Mouse (Mus musculus) intestine, postnatal 0 days (tissue): ENCODE measurements around the gene Ptbp3. TPM values are rescaled to one million over a fixed set of nuclear protein-coding genes. Genes with fewer than 3 reads are reported as not detected.

Experiments used
- ATAC-seq: fragments of 200-750 bp; cut with Nextera tagmentation; 2 replicates; pipeline ENCODE4 v1.8.0; 2017; ENCODE audit warnings: mild to moderate bottlenecking, moderate TSS enrichment, moderate library complexity
- H3K27ac ChIP-seq: fragments of 300-500 bp; sonication (generic); 2 replicates; pipeline ENCODE4 v1.5.1; 2014; ENCODE audit warnings: mild to moderate bottlenecking, low read depth, low read length, moderate library complexity
- H3K27me3 ChIP-seq: fragments of 300-500 bp; sonication (generic); replicated peaks from 2 replicates; pipeline ENCODE4 v1.6.1; 2014; ENCODE audit warnings: low read length, mixed read lengths; ENCODE audit not compliant: control insufficient read depth, insufficient read depth
- H3K36me3 ChIP-seq: fragments of 300-500 bp; sonication (generic); 2 replicates; pipeline ENCODE4 v1.6.1; 2014; ENCODE audit warnings: mild to moderate bottlenecking, moderate library complexity; ENCODE audit not compliant: control insufficient read depth, insufficient read depth
- H3K4me1 ChIP-seq: fragments of 300-500 bp; sonication (generic); replicated peaks from 2 replicates; pipeline ENCODE4 v1.6.1; 2014; ENCODE audit warnings: antibody characterized with exemption, low read length, mixed read lengths; ENCODE audit not compliant: control insufficient read depth, insufficient read depth
- H3K4me2 ChIP-seq: fragments of 300-500 bp; sonication (generic); replicated peaks from 2 replicates; pipeline ENCODE4 v1.6.1; 2014; ENCODE audit warnings: low read depth, mild to moderate bottlenecking, moderate library complexity
- H3K4me3 ChIP-seq: fragments of 300-500 bp; sonication (generic); 2 replicates; pipeline ENCODE4 v1.5.1; 2014; ENCODE audit warnings: low read depth, low read length
- H3K9ac ChIP-seq: fragments of 300-500 bp; sonication (generic); 2 replicates; pipeline ENCODE4 v1.6.1; 2014; ENCODE audit warnings: mild to moderate bottlenecking, low read depth, low read length
- H3K9me3 ChIP-seq: fragments of 300-500 bp; sonication (generic); 2 replicates; pipeline ENCODE4 v1.6.1; 2016; ENCODE audit warnings: mixed run types; ENCODE audit not compliant: control insufficient read depth
- CTCF ChIP-seq: sonication (generic); IDR thresholded peaks from 2 replicates; pipeline ENCODE4 v1.5.1; 2016; ENCODE audit warnings: low read depth, mild to moderate bottlenecking, control low read depth, antibody characterized with exemption, moderate library complexity
- WGBS: fragments of 180-500 bp; shearing (Covaris S2); extraction: QIAGEN DNeasy Blood & Tissue Kit; methylation state at CpG from one replicate; pipeline ENCODE4 v1.1.7; 2014; 5-methylcytosine and 5-hydroxymethylcytosine counted together
- polyA plus RNA-seq: library from polyadenylated mRNA; unstranded; fragments of >200 nt; fragmentation: Nextera tagmentation; extraction: Ambion mirVana; gene quantifications from 2 replicates; pipeline ENCODE4 v1.2.1, GENCODE M21; 2015

The Ptbp3 gene
- polyA plus RNA-seq, 1 experiment from 2014 or later = 67.9 TPM

DNA sequence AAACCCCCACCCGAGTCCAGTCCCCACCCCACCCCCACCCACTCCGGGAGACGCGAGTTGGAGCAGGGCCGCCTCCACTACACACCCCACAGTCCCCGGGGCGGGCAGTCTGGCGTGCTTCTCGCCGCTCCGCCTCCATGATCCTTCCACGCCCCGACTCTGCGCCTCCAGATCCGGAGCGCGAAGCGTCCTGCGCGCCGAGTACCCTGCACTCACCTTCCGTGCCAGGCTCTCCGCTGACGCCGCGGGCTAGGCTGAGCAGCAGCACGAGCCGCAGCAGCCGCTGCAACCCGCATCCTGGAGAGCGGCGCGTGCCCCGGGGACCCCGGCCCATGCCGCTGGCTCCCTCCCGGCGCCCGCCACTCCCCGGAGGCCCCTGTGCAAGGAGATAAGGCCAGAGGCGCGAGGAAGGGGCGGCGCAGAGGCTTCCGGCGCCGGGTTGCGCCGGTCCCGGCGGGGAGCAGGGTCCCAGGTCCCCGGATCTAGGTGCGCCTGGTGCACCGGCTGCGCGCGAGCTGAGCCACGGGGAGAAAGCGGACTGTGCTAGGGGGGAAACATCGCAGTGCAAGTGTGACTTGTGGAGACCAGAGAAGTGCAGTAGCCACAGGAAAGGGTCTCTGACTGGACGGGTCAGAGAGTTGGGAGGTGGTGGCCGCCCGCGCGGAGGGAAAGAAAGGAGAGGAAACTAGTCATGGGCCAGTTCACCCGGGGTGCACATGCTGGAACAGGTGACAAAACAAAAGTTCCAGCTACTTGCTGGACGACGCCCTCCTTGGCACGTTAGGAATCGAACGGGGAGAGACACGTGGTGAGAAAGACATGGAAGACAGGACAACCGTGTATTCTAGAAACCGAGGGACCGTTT is 110.9 kb downstream of the Ptbp3 start, which contains the start of gene Susd1:
Susd1 (minus strand) TSS at position 644 of the 865 bp plus-strand sequence.
- peak within 1 kb of the TSS; percentile 52 for H3K4me3 ChIP-seq
- TF ChIP-seq CTCF = no peak
- H3K9ac ChIP-seq = peak within 1 kb of the TSS; percentile 77
- H3K27me3 ChIP-seq = no peaks in the 10 kb centered on the region
- H3K4me1 ChIP-seq = peaks cover 7% of the 10 kb centered on the region; the same call in 1 of the 2 replicates
- no peaks in the 10 kb centered on the region for H3K9me3 ChIP-seq
- WGBS = under 1% methylated on average over 75 of the region's 75 CpGs
- ATAC-seq = peak; percentile 66
- peak within 1 kb of the TSS; percentile 90 for H3K27ac ChIP-seq
- H3K4me2 ChIP-seq = peak within 1 kb of the TSS; percentile 99
- H3K36me3 ChIP-seq = no peaks in the 10 kb centered on the region

DNA sequence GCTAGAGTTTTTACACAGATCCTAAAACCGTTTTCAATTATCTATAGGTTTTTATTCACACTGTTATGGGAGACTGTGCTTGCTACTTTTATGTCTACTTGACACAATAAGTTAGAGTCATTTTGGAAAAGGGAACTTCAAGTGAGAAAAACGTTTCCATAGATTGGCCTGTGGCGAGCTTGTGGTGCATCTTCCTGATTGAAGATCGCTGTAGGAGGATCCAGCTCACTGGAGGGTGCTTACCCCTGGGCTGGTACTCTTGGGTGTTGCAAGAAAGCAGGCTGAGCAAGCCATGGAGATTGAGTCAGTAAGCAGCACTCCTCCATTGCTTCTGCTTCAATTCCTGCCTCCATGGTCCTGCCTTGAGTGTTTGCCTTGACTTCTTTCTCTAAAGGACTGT is 113.2 kb downstream of the Ptbp3 start:
- no peaks in the 10 kb centered on the region for H3K27me3 ChIP-seq
- ATAC-seq = no peak
- no peak overlapping the region for H3K4me2 ChIP-seq
- TF ChIP-seq CTCF = no peak
- H3K9ac ChIP-seq = no peak overlapping the region
- no peaks in the 10 kb centered on the region for H3K36me3 ChIP-seq
- no peak overlapping the region for H3K27ac ChIP-seq
- H3K4me1 ChIP-seq = peaks cover 7% of the 10 kb centered on the region; the same call in 1 of the 2 replicates
- WGBS = 87% methylated on average over 4 of the region's 4 CpGs
- H3K9me3 ChIP-seq = no peaks in the 10 kb centered on the region
- no peak overlapping the region for H3K4me3 ChIP-seq

DNA sequence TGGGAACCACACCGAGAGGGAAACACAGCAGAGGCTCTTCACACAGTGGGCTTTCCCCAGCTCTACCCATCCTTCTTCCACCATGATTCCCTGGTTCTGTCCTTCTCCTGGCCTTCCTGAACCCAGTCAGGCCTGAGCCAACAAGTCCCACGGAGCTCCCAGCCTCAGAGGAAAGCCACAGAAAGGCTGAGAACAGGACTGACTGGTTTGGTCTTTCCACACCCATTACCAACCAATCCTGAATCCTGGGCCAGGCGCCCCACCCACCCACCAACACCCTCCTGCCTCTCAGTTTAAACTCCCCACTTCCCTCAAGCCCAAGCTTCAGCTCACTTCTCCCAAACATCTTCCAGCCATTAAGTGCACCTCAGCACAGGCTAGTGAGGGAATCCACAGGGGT is 115.1 kb downstream of the Ptbp3 start:
- Histone ChIP-seq H3K9ac (no peak overlapping the region), H3K36me3 (no peaks in the 10 kb centered on the region), H3K27me3 (no peaks in the 10 kb centered on the region), H3K9me3 (no peaks in the 10 kb centered on the region), H3K4me3 (no peak overlapping the region), H3K27ac (no peak overlapping the region), H3K4me1 (no peaks in the 10 kb centered on the region; the same call in 1 of the 2 replicates), H3K4me2 (no peak overlapping the region)
- WGBS = 33% methylated on average over 3 of the region's 3 CpGs
- ATAC-seq = no peak
- no peak for TF ChIP-seq CTCF

DNA sequence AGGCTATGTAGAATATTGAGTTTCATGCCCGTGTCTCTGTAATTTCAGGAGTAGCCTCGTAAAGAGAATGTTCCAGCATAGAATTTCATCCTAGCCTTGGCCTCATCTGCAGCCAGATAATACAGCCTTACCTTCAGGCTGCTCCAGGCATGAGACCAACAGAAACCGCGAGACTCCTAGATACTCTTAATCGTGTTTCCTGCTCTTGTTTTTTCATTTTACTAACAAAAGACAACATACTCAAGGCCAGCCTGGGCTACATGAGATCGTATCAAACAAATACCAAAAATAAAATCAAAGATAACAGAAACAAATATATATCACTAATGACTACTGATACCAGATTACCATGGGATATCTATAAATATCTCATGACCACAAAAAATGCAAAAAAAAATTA is 120.0 kb downstream of the Ptbp3 start:
- TF ChIP-seq CTCF = no peak
- no peaks in the 10 kb centered on the region for H3K4me1 ChIP-seq
- H3K36me3 ChIP-seq = no peaks in the 10 kb centered on the region
- no peak for ATAC-seq
- H3K4me2 ChIP-seq = no peak overlapping the region
- H3K9me3 ChIP-seq = no peaks in the 10 kb centered on the region
- no peak overlapping the region for H3K9ac ChIP-seq
- WGBS = 80% methylated on average over 6 of the region's 6 CpGs
- H3K27me3 ChIP-seq = no peaks in the 10 kb centered on the region
- H3K27ac ChIP-seq = no peak overlapping the region
- H3K4me3 ChIP-seq = no peak overlapping the region

DNA sequence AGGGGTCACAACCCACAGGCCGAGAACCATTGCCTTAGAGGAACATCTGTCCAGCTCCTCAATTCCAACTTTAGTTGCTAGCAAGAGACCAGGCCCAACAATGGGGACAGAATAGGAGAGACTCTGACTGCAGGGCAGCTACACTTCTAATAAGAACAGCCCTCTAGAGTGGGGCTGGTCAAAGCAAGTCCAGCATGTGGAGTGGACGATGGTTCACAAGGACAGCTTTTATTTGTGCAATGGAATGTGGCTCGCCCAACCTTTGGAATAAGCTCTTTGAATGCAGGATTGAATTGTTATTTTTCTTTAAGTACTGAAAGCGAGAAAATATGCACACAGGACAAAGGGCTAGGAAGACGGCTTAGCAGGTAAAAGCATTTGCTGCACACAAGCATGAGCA is 122.7 kb downstream of the Ptbp3 start:
- Histone ChIP-seq H3K4me1 (no peaks in the 10 kb centered on the region), H3K9ac (no peak overlapping the region), H3K27me3 (no peaks in the 10 kb centered on the region), H3K4me2 (no peak overlapping the region), H3K9me3 (no peaks in the 10 kb centered on the region), H3K36me3 (no peaks in the 10 kb centered on the region), H3K27ac (no peak overlapping the region), H3K4me3 (no peak overlapping the region)
- ATAC-seq = no peak
- WGBS = 80% methylated on average over 5 of the region's 5 CpGs
- TF ChIP-seq CTCF = no peak

DNA sequence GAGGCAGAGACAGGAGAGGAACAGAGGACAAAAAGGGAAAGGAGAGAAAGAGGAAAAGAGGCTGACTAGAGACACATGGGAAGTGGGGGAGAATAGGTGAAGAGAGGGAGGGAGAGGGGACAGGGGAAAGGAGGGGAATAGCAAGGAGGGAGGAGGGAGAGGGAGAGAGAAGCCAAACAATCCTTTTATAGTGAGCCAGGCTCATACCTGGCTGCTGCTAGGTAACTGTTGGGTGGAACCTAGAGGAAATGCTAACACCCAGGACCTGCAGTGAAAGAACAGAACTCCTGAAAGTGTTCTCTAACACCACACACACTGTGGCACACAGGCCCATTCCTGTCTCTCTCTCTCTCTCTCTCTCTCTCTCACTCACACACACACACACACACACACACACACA is 126.4 kb downstream of the Ptbp3 start:
- Histone ChIP-seq H3K27ac (no peak overlapping the region), H3K4me1 (no peaks in the 10 kb centered on the region), H3K4me2 (no peak overlapping the region), H3K9ac (no peak overlapping the region), H3K36me3 (no peaks in the 10 kb centered on the region), H3K9me3 (no peaks in the 10 kb centered on the region), H3K27me3 (no peaks in the 10 kb centered on the region), H3K4me3 (no peak overlapping the region)
- ATAC-seq = no peak
- TF ChIP-seq CTCF = no peak
